Mouse (Mus musculus) liver, embryonic 15.5 days (tissue): ENCODE measurements around the gene Kif23. TPM values are rescaled to one million over a fixed set of nuclear protein-coding genes. Genes with fewer than 3 reads are reported as not detected.
A peak's percentile ranks its signal among the peaks of the same experiment; 100 is the strongest.

Experiments
- ATAC-seq: fragments of 200-750 bp; cut with Nextera tagmentation; 2 replicates; pipeline ENCODE4 v1.8.0; 2017; ENCODE audit warnings: moderate number of reproducible peaks, mild to moderate bottlenecking, moderate library complexity; ENCODE audit not compliant: insufficient read depth
- H3K27ac ChIP-seq: fragments of 300-500 bp; sonication (generic); replicated peaks from 2 replicates; pipeline ENCODE4 v1.5.1; 2015; ENCODE audit warnings: mild to moderate bottlenecking, inconsistent platforms
- H3K27me3 ChIP-seq: fragments of 300-500 bp; sonication (generic); 2 replicates; pipeline ENCODE4 v1.6.1; 2015; ENCODE audit warnings: mild to moderate bottlenecking, inconsistent platforms
- H3K36me3 ChIP-seq: fragments of 300-500 bp; sonication (generic); replicated peaks from 2 replicates; pipeline ENCODE4 v1.6.1; 2015; ENCODE audit warnings: moderate library complexity, mild to moderate bottlenecking, inconsistent platforms
- H3K4me1 ChIP-seq: fragments of 300-500 bp; sonication (generic); replicated peaks from 2 replicates; pipeline ENCODE4 v1.6.1; 2015; ENCODE audit warnings: inconsistent platforms
- H3K4me2 ChIP-seq: fragments of 300-500 bp; sonication (generic); 2 replicates; pipeline ENCODE4 v1.6.1; 2015; ENCODE audit warnings: moderate library complexity, mild to moderate bottlenecking, inconsistent platforms
- H3K4me3 ChIP-seq: fragments of 300-500 bp; sonication (generic); replicated peaks from 2 replicates; pipeline ENCODE4 v1.5.1; 2015; ENCODE audit warnings: mild to moderate bottlenecking, inconsistent platforms
- H3K9ac ChIP-seq: fragments of 300-500 bp; sonication (generic); 2 replicates; pipeline ENCODE4 v1.6.1; 2015; ENCODE audit warnings: moderate library complexity, mild to moderate bottlenecking, inconsistent platforms
- H3K9me3 ChIP-seq: fragments of 300-500 bp; sonication (generic); replicated peaks from 2 replicates; pipeline ENCODE4 v1.6.1; 2016; ENCODE audit warnings: inconsistent platforms
- WGBS: fragments of 180-500 bp; shearing (Covaris S2); methylation state at CpG from one replicate; pipeline ENCODE4 v1.1.7; 2015; ENCODE audit warnings: mixed read lengths; ENCODE audit not compliant: insufficient replicate concordance; 5-methylcytosine and 5-hydroxymethylcytosine counted together
- polyA plus RNA-seq: library from polyadenylated mRNA; unstranded; fragments of >200 nt; fragmentation: Nextera tagmentation; extraction: Ambion mirVana; gene quantifications from 2 replicates; pipeline ENCODE4 v1.2.1, GENCODE M21; 2015

Gene Kif23
- polyA plus RNA-seq, 1 experiment from 2014 or later = 66.9 TPM

DNA sequence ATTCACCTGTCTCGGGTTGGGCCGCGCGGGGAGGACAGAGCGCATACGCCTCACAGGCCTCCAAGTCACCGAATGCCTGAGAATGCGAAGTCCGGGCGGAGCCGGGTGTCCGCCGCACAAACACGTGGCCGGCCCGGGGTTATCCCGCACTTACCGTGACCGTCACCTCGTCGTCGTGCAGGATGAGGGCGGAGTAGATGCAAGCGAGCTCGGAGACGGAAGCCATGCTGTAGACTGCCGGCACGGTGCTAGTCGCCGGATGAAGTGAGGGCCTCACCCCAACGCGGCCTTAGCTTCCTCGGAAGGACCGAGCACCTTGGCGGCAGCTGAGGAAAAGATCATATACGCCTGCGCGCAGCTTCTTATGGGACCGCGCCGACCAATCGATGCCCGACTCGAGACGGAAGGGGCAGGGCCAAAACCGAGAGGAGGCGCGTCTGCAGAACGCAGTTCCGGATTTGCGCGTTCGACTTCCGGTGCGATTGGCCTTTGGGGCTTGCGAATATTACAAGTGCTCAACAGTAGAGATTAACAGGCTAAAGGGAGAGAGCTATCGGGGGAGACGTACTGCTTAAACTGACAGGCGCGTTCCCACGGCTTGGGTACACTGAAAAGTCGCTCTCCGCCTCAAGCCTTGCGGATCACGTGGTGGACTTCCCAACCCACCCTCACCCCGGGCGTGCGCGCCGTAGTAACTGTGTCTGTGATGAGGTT, 32.2 kb downstream of the Kif23 start, which contains the start of gene Rplp1:
Gene Rplp1, minus strand, starts transcription at position 340 of the 714 bp plus-strand sequence.
- H3K4me1 ChIP-seq = peaks cover 54% of the 10 kb centered on the region

DNA sequence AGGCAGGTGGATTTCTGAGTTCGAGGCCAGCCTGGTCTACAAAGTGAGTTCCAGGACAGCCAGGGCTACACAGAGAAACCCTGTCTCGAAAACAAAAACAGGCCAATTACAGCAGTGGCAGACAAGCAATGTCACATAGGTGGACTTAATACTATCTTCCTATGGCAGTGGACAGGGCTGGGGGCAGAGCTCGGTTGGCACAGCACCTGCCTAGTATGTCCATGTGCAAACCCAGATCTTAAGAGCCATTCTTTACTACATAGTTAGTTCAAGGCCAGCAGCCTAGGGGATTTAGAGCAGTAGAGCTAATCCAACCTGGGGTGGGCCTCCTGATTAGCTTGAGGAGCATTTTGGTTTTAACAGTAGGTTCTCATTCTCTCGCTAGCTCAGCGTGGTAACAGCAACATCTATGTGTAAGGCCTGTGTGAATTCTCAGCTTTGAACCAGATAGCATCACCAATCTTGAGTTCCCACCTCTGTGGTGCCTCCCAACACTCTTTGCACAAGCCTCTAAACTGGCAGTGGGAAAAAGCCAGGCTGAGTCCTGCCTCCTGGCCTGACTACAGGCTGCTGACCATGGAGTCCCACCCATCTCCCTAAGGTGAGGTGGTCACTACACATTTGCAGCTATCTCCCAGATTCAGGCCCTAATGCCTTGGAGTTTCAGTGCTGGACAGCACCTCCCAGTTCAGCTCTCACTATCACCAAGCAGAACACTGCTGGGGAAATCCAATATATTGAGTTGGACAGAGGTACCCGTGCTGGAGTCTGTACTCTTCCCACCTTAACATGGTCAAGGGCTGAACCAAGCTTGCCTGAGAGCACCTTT, 35.1 kb downstream of the Kif23 start:
- Histone ChIP-seq H3K4me3 (no peak overlapping the region; the same call in 1 of the 2 replicates), H3K36me3 (peaks cover 32% of the 10 kb centered on the region), H3K27me3 (no peaks in the 10 kb centered on the region), H3K4me2 (peak overlapping the region; percentile 93), H3K9ac (peak overlapping the region; percentile 76; the same call in 1 of the 2 replicates), H3K9me3 (no peaks in the 10 kb centered on the region), H3K27ac (peak overlapping the region; percentile 96; the same call in 1 of the 2 replicates), H3K4me1 (peaks cover 65% of the 10 kb centered on the region)
- no peak for ATAC-seq
- WGBS = 24% methylated on average over 6 of the region's 6 CpGs

More for the DNA sequence above, 32.2 kb downstream of the Kif23 start, which contains the start of gene Rplp1:
- H3K9ac ChIP-seq = peak within 1 kb of the TSS; percentile 76
- under 1% methylated on average over 70 of the region's 70 CpGs for WGBS
- peak within 1 kb of the TSS; percentile 84 for H3K4me3 ChIP-seq
- H3K9me3 ChIP-seq = no peaks in the 10 kb centered on the region
- peak; percentile 91 for ATAC-seq
- peak within 1 kb of the TSS; percentile 96 for H3K27ac ChIP-seq
- peaks cover 60% of the 10 kb centered on the region for H3K36me3 ChIP-seq
- no peaks in the 10 kb centered on the region for H3K27me3 ChIP-seq
- H3K4me2 ChIP-seq = peak within 1 kb of the TSS; percentile 93

DNA sequence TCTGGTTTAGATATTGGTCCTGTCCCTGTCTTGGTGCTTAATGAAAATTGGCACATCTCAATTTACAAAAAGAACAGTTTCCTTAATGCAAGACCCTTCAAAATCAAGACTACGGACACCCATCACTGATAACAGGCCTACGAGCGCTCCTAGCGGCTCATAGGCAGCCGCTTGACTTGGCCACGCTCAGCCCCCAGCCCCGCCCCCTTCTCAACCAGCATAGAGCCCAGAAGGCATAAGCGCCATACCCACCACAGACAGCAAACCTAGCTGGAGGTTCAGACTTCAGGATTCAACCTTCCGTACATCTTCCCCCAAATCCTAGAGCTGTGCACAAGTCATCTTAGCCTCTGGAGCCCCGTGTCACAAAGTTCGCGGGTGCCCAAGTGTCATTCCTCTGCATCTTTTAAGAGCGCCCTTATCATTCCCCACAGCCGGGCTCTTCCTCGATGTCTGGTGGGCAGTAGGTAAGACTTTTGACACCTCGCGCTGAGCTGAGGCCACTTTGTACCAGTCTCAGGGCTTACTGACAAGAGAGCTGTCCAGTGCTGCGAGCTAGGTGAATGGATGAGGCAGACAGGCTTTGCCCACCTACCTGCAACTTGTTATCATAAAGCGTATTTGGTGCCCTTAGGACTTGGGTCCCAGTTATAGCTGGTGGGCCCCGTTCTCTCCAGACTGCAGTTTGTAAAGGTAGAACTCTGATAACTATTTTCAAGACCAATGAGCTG, 35.9 kb downstream of the Kif23 start:
- WGBS = 17% methylated on average over 20 of the region's 20 CpGs
- no peaks in the 10 kb centered on the region for H3K9me3 ChIP-seq
- no peak overlapping the region for H3K4me2 ChIP-seq
- 0 out of 2 replicates have a peak overlapping the region, but pooled peaks have one; percentile 6 for H3K27ac ChIP-seq
- H3K27me3 ChIP-seq = no peaks in the 10 kb centered on the region
- H3K36me3 ChIP-seq = peaks cover 27% of the 10 kb centered on the region
- ATAC-seq = no peak
- no peak overlapping the region for H3K4me3 ChIP-seq
- peaks cover 60% of the 10 kb centered on the region for H3K4me1 ChIP-seq
- no peak overlapping the region for H3K9ac ChIP-seq

DNA sequence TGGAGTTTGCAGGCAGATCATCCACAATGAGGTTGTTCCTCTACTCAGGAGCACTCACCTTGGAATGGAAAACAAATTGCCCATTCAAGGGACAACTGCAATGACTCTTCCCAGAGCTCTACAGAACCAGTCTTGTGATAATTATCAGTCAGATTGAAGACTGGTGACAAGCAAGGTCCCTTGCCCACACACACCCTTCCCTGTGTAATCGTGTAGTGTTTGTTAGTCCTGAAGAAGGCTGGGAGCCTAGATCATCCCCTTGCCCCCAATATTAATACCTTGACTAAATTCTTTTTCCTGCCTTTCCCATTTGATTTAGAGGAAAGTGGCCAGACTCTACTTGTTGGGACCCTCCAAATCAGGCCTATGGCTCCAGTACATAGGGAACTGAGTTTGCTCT, 36.9 kb downstream of the Kif23 start:
- no peak for ATAC-seq
- WGBS = 56% methylated on average over 1 of the region's 1 CpGs

DNA sequence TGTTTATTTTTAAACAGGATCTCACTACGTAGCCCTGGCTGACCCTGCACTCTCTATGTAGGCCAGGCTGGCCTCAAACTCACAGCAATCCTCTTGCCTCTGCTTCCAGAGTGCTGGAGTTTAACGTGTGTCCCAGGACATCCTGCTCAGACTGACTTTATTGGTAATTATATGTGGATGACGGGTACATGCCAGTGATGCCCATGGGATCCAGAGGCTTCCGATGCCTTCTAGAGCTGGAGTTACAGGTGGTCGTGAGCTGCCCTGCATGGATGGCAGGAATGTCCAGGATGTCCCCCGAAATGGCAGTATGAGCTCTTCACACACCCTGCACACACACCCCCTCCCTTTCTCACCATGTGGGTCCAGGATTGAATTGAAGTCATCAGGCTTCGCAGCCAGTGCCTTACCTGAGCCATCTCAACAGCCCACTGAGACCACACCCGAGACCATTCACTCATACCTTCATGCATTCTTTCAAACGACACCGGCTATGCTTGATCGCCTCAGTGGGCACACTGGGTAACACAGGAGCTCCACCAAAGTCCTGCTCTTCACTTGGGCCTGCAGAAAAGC, 37.7 kb downstream of the Kif23 start:
- 82% methylated on average over 11 of the region's 11 CpGs for WGBS
- no peak overlapping the region for H3K4me3 ChIP-seq
- H3K4me2 ChIP-seq = no peak overlapping the region
- no peaks in the 10 kb centered on the region for H3K9me3 ChIP-seq
- H3K4me1 ChIP-seq = peaks cover 46% of the 10 kb centered on the region
- H3K9ac ChIP-seq = no peak overlapping the region
- peaks cover 27% of the 10 kb centered on the region for H3K36me3 ChIP-seq
- no peak overlapping the region for H3K27ac ChIP-seq
- no peaks in the 10 kb centered on the region for H3K27me3 ChIP-seq
- ATAC-seq = no peak

More for the DNA sequence above, 36.9 kb downstream of the Kif23 start:
- peaks cover 50% of the 10 kb centered on the region for H3K4me1 ChIP-seq
- H3K27me3 ChIP-seq = no peaks in the 10 kb centered on the region
- H3K36me3 ChIP-seq = peaks cover 27% of the 10 kb centered on the region
- H3K9me3 ChIP-seq = no peaks in the 10 kb centered on the region
- no peak overlapping the region for H3K4me2 ChIP-seq
- no peak overlapping the region for H3K4me3 ChIP-seq
- H3K27ac ChIP-seq = no peak overlapping the region
- no peak overlapping the region for H3K9ac ChIP-seq

GRCm38 (mm10) chr9:61908341-61908740, 38.2 kb downstream of the Kif23 start:
- no peak overlapping the region for H3K4me2 ChIP-seq
- 56% methylated on average over 3 of the region's 3 CpGs for WGBS

GRCm38 (mm10) chr9:61907621-61908295, 38.8 kb downstream of the Kif23 start:
- H3K9ac ChIP-seq = no peak overlapping the region
- no peak overlapping the region for H3K4me3 ChIP-seq
- WGBS = 43% methylated on average over 4 of the region's 4 CpGs
- no peak overlapping the region for H3K4me2 ChIP-seq
- H3K4me1 ChIP-seq = peaks cover 35% of the 10 kb centered on the region
- no peaks in the 10 kb centered on the region for H3K9me3 ChIP-seq
- no peaks in the 10 kb centered on the region; the same call in 1 of the 2 replicates for H3K27me3 ChIP-seq
- peaks cover 22% of the 10 kb centered on the region for H3K36me3 ChIP-seq
- H3K27ac ChIP-seq = no peak overlapping the region
- ATAC-seq = no peak

More at GRCm38 (mm10) chr9:61908341-61908740, 38.2 kb downstream of the Kif23 start:
- Histone ChIP-seq H3K4me1 (peaks cover 41% of the 10 kb centered on the region), H3K9ac (no peak overlapping the region), H3K27me3 (no peaks in the 10 kb centered on the region), H3K4me3 (no peak overlapping the region), H3K36me3 (peaks cover 27% of the 10 kb centered on the region), H3K9me3 (no peaks in the 10 kb centered on the region), H3K27ac (no peak overlapping the region)
- ATAC-seq = no peak

- Histone ChIP-seq H3K4me2 (no peak overlapping the region), H3K9ac (no peak overlapping the region), H3K4me3 (no peak overlapping the region), H3K36me3 (peaks cover 14% of the 10 kb centered on the region), H3K27ac (no peak overlapping the region), H3K9me3 (no peaks in the 10 kb centered on the region), H3K4me1 (peaks cover 26% of the 10 kb centered on the region), H3K27me3 (peaks cover 8% of the 10 kb centered on the region)
- 45% methylated on average over 10 of the region's 10 CpGs for WGBS
- ATAC-seq = no peak
Measured at GRCm38 (mm10) chr9:61906912-61907311, 39.7 kb downstream of the Kif23 start.

GRCm38 (mm10) chr9:61905576-61905975, 41.0 kb downstream of the Kif23 start:
- Histone ChIP-seq H3K27ac (no peak overlapping the region), H3K9me3 (no peaks in the 10 kb centered on the region), H3K9ac (no peak overlapping the region), H3K4me1 (peaks cover 13% of the 10 kb centered on the region), H3K36me3 (0 out of 2 replicates have a peak, but pooled peaks cover under 1% of the 10 kb centered on the region), H3K4me2 (no peak overlapping the region), H3K4me3 (no peak overlapping the region), H3K27me3 (peaks cover 19% of the 10 kb centered on the region)
- no peak for ATAC-seq
- WGBS = 73% methylated on average over 5 of the region's 5 CpGs

- H3K9me3 ChIP-seq = no peaks in the 10 kb centered on the region
- peaks cover 32% of the 10 kb centered on the region for H3K27me3 ChIP-seq
- peaks cover 11% of the 10 kb centered on the region for H3K4me1 ChIP-seq
- no peak overlapping the region for H3K27ac ChIP-seq
- H3K4me3 ChIP-seq = no peak overlapping the region
- H3K9ac ChIP-seq = no peak overlapping the region
- no peaks in the 10 kb centered on the region for H3K36me3 ChIP-seq
- ATAC-seq = no peak
- 53% methylated on average over 7 of the region's 7 CpGs for WGBS
- H3K4me2 ChIP-seq = no peak overlapping the region
Measured at GRCm38 (mm10) chr9:61904201-61904600, 42.4 kb downstream of the Kif23 start.
